Mouse (Mus musculus) megakaryocyte-erythroid progenitor cell, adult 5-6 weeks (primary cell): ENCODE results near the gene Dcaf6. TPM values are rescaled to one million over a fixed set of nuclear protein-coding genes. Genes with fewer than 3 reads are reported as not detected.

Experiments
- ATAC-seq: replicated peaks from 2 replicates; pipeline ENCODE4 v1.8.0; 2016; ENCODE audit warnings: mild to moderate bottlenecking, inconsistent platforms; ENCODE audit not compliant: severe bottlenecking, poor library complexity, low FRiP score, low TSS enrichment
- total RNA-seq, 2 experiments: library from RNA; stranded (forward) in 1 of 2; stranded (reverse) in 1 of 2; fragments of 200-1000, 215-1000 nt in 1 of 2; fragments of >200 nt in 1 of 2; fragmentation: Nextera tagmentation in 1 of 2; gene quantifications; 2 replicates each; pipeline ENCODE4 v1.2.3; 2014 to 2017

Gene Dcaf6
- total RNA-seq, 2 experiments from 2014 or later = 21.3 to 22.0 TPM

- ATAC-seq = no peak
These were observed 129.4 kb downstream of the Dcaf6 start for GRCm38 (mm10) chr1:165330859-165331258.

- peak; percentile 72 for ATAC-seq
These were observed 131.6 kb downstream of the Dcaf6 start for GRCm38 (mm10) chr1:165328384-165329289.

- ATAC-seq = no peak
These were observed 132.4 kb downstream of the Dcaf6 start for GRCm38 (mm10) chr1:165327831-165328230.

GRCm38 (mm10) chr1:165327370-165327769 is 132.9 kb downstream of the Dcaf6 start:
- peak; percentile 17 for ATAC-seq

- peak; percentile 88 for ATAC-seq
These were observed 137.3 kb downstream of the Dcaf6 start for GRCm38 (mm10) chr1:165322934-165323333.

- ATAC-seq = no peak
These were observed 138.4 kb downstream of the Dcaf6 start for GRCm38 (mm10) chr1:165321891-165322290.

GRCm38 (mm10) chr1:165321393-165321861 is 138.8 kb downstream of the Dcaf6 start:
- no peak for ATAC-seq

GRCm38 (mm10) chr1:165320141-165320934 is 139.9 kb downstream of the Dcaf6 start:
- peak; percentile 62 for ATAC-seq

GRCm38 (mm10) chr1:165316361-165316760 is 143.9 kb downstream of the Dcaf6 start:
- ATAC-seq = no peak

GRCm38 (mm10) chr1:165308180-165308579 is 152.1 kb downstream of the Dcaf6 start:
- ATAC-seq = no peak

- ATAC-seq = no peak
These were observed 155.9 kb downstream of the Dcaf6 start for GRCm38 (mm10) chr1:165304341-165304740.

- ATAC-seq = no peak
These were observed 157.1 kb downstream of the Dcaf6 start for GRCm38 (mm10) chr1:165303209-165303608.

- no peak for ATAC-seq
These were observed 157.6 kb downstream of the Dcaf6 start for GRCm38 (mm10) chr1:165302455-165303208.

GRCm38 (mm10) chr1:165301567-165301966 is 158.7 kb downstream of the Dcaf6 start:
- ATAC-seq = no peak

GRCm38 (mm10) chr1:165301108-165301507 is 159.2 kb downstream of the Dcaf6 start:
- ATAC-seq = no peak

GRCm38 (mm10) chr1:165295489-165295888 is 164.8 kb downstream of the Dcaf6 start, which contains the start of gene Gpr161:
Gpr161 (plus strand) TSS chr1:165295789.
- ATAC-seq = no peak

- ATAC-seq = no peak
These were observed 168.7 kb downstream of the Dcaf6 start for GRCm38 (mm10) chr1:165291606-165292005.

GRCm38 (mm10) chr1:165289831-165290230 is 170.4 kb downstream of the Dcaf6 start:
- ATAC-seq = peak; percentile 87

GRCm38 (mm10) chr1:165288165-165288564 is 172.1 kb downstream of the Dcaf6 start:
- ATAC-seq = no peak
